Mouse (Mus musculus) olfactory bulb, adult 2 months (tissue): ENCODE measurements around the gene Atxn7l3.

Experiments
- CTCF ChIP-seq: fragments of 200-500 bp; IDR thresholded peaks from 2 replicates; pipeline ENCODE4 v1.5.1; 2012; ENCODE audit warnings: low read depth, mild to moderate bottlenecking, low read length, moderate library complexity; ENCODE audit not compliant: insufficient read depth
- POLR2A ChIP-seq: fragments of 200-500 bp; IDR thresholded peaks from 2 replicates; pipeline ENCODE4 v1.6.1; 2012; ENCODE audit warnings: mild to moderate bottlenecking, low read depth, low read length, moderate library complexity; ENCODE audit not compliant: insufficient read depth

- TF ChIP-seq CTCF (no peak), POLR2A (no peak)
Observed at GRCm38 (mm10) chr11:102294887-102295597, 1.4 kb downstream of the Atxn7l3 start.
